In genomic region chr7:45491264-45491663, GRCm38 (mm10) we compare ENCODE assay signal across 12 mouse cellular contexts. TPM values are rescaled to one million over a fixed set of nuclear protein-coding genes. Genes with fewer than 3 reads are reported as not detected.
A peak's percentile ranks its signal among the peaks of the same experiment; 100 is the strongest.
DNase-seq lines count a peak whose midpoint lies in the region; ATAC-seq and TF ChIP-seq lines count a peak whose summit lies in the region.
"Had no signal": no experiment of that assay in that cellular context is flagged by ENCODE, and none has a peak within 500 bp of the region (broad histone marks: within the 10 kb centered on the region; RNA-seq: fewer than 3 reads in every experiment).

No protein-coding gene starts in this region.

- no peaks in the 10 kb centered on the region for H3K9me3 ChIP-seq in MEL (replicated peaks; ENCODE audit: insufficient read depth, low read length)
- no peaks in the 10 kb centered on the region for H3K9me3 ChIP-seq in intestine, embryonic 16.5 days (ENCODE audit: control insufficient read depth, low read length)
- no peaks in the 10 kb centered on the region for H3K9me3 ChIP-seq in liver, embryonic 16.5 days (replicated peaks; ENCODE audit: control insufficient read depth, low read length)

- WGBS in heart, adult 2 months: 15% methylated on average over 3 of the region's 3 CpGs
- WGBS in intestine, embryonic 16.5 days: 20% methylated on average over 3 of the region's 3 CpGs
- WGBS in liver, embryonic 16.5 days (ENCODE audit: insufficient replicate concordance): 12% methylated on average over 3 of the region's 3 CpGs

- intact Hi-C loops in heart, adult 2 months (cut with DNase I): no loop called here
- intact Hi-C loops in heart, postnatal 36 days (cut with DNase I): no loop called here

- peaks cover 4% of the 10 kb centered on the region for H3K4me1 ChIP-seq in heart, adult 2 months (ENCODE audit: control insufficient read depth, insufficient read depth, low read length)
- peaks cover 8 to 28% of the 10 kb centered on the region in 2 experiments for H3K4me1 ChIP-seq in MEL (ENCODE audit: control insufficient read depth in 1 of 2, insufficient read depth in 2 of 2, low read length in 2 of 2)
- peaks cover 22% of the 10 kb centered on the region for H3K4me1 ChIP-seq in intestine, embryonic 16.5 days (ENCODE audit: control insufficient read depth, insufficient read depth, low read length)
- peaks cover 44% of the 10 kb centered on the region for H3K4me1 ChIP-seq in liver, embryonic 16.5 days (ENCODE audit: control insufficient read depth, low read depth, low read length)

- no peaks in the 10 kb centered on the region for H3K27me3 ChIP-seq in heart, adult 2 months (ENCODE audit: control insufficient read depth, insufficient read depth, low read length)
- H3K27me3 ChIP-seq in MEL (ENCODE audit: control insufficient read depth in 1 of 2, insufficient read depth in 2 of 2, low read length in 2 of 2): no peaks in the 10 kb centered on the region
- no peaks in the 10 kb centered on the region for H3K27me3 ChIP-seq in intestine, embryonic 16.5 days (replicated peaks; ENCODE audit: control insufficient read depth, insufficient read depth, low read length)
- H3K27me3 ChIP-seq in liver, embryonic 16.5 days (ENCODE audit: control insufficient read depth, insufficient read depth, low read depth, low read length): no peaks in the 10 kb centered on the region
- H3K27me3 ChIP-seq: CH12.LX had no signal

- TF ChIP-seq CTCF in heart, adult 2 months (IDR thresholded peaks at IDR 0.05): no peak
- TF ChIP-seq CTCF in MEL (IDR thresholded peaks at IDR 0.05 in 2 of 3, conservative IDR thresholded peaks at IDR 0.05 in 1 of 3; ENCODE audit: control insufficient read depth in 1 of 3, insufficient read depth in 1 of 3, low read depth in 2 of 3, low read length in 3 of 3, poor library complexity in 1 of 3, severe bottlenecking in 1 of 3): no peak

- no peaks in the 10 kb centered on the region for H3K36me3 ChIP-seq in heart, adult 2 months (ENCODE audit: control insufficient read depth, insufficient read depth, low read length)
- H3K36me3 ChIP-seq in MEL (ENCODE audit: control insufficient read depth in 1 of 2, insufficient read depth in 2 of 2, low read length in 2 of 2): peaks cover 0 to 25% of the 10 kb centered on the region in 2 experiments; a peak in 3 of 4 replicates
- peaks cover 13% of the 10 kb centered on the region for H3K36me3 ChIP-seq in intestine, embryonic 16.5 days (ENCODE audit: control insufficient read depth, insufficient read depth, low read length)
- H3K36me3 ChIP-seq in liver, embryonic 16.5 days (ENCODE audit: control insufficient read depth, insufficient read depth): peaks cover 33% of the 10 kb centered on the region

- H3K4me2 ChIP-seq in intestine, embryonic 16.5 days (ENCODE audit: low read depth, low read length): no peak overlapping the region
- H3K4me2 ChIP-seq in liver, embryonic 16.5 days (ENCODE audit: low read depth, low read length): peak overlapping the region; percentile 35; the same call in 1 of the 2 replicates

- no peak overlapping the region for H3K4me3 ChIP-seq in heart, adult 2 months
- peak overlapping the region in 1 of 2 experiments; percentile 13; a peak in 1 of 4 replicates for H3K4me3 ChIP-seq in MEL (ENCODE audit: control insufficient read depth in 1 of 2, insufficient read depth in 1 of 2, low read depth in 2 of 2, low read length in 2 of 2)
- no peak overlapping the region for H3K4me3 ChIP-seq in intestine, embryonic 16.5 days (ENCODE audit: low read length)
- no peak overlapping the region for H3K4me3 ChIP-seq in liver, embryonic 16.5 days (ENCODE audit: low read depth, low read length)

- 0 out of 2 replicates have a peak, but pooled peaks have one; percentile 8 for TF ChIP-seq POLR2A in heart, adult 2 months (IDR thresholded peaks at IDR 0.05; ENCODE audit: insufficient read depth, low read depth, low read length)
- TF ChIP-seq POLR2A in MEL (IDR thresholded peaks at IDR 0.05; ENCODE audit: control insufficient read depth in 1 of 2, insufficient read depth in 1 of 2, low read depth in 1 of 2, low read length in 2 of 2, poor library complexity in 1 of 2): no peak

- H3K9ac ChIP-seq in heart, adult 2 months (ENCODE audit: low read depth, low read length): no peak overlapping the region
- H3K9ac ChIP-seq in MEL (ENCODE audit: control insufficient read depth, low read depth, low read length, poor library complexity, severe bottlenecking): no peak overlapping the region
- H3K9ac ChIP-seq in intestine, embryonic 16.5 days (ENCODE audit: low read depth, low read length): peak overlapping the region; percentile 25; the same call in 1 of the 2 replicates
- H3K9ac ChIP-seq in liver, embryonic 16.5 days (ENCODE audit: low read depth, low read length): no peak overlapping the region

- H3K79me2 ChIP-seq in heart, adult 2 months (replicated peaks; ENCODE audit: control insufficient read depth, insufficient read depth, low read length): no peaks in the 10 kb centered on the region
- no peaks in the 10 kb centered on the region for H3K79me2 ChIP-seq in MEL (ENCODE audit: control insufficient read depth, insufficient read depth, low read length, poor library complexity)

- H3K27ac ChIP-seq in heart, adult 2 months: peak overlapping the region; percentile 41; the same call in 1 of the 2 replicates
- H3K27ac ChIP-seq in MEL (ENCODE audit: control insufficient read depth, low read depth, low read length): no peak overlapping the region
- H3K27ac ChIP-seq in intestine, embryonic 16.5 days (ENCODE audit: low read length): no peak overlapping the region
- peak overlapping the region; percentile 69 for H3K27ac ChIP-seq in liver, embryonic 16.5 days (ENCODE audit: low read length)
- H3K27ac ChIP-seq: macrophage had no signal

- no peak for TF ChIP-seq RAD21 in MEL (IDR thresholded peaks at IDR 0.05; ENCODE audit: low read depth, low read length)

- no peak for TF ChIP-seq EP300 in heart, adult 2 months (IDR thresholded peaks at IDR 0.05; ENCODE audit: insufficient read depth, low read depth, low read length)
- TF ChIP-seq EP300 in MEL (IDR thresholded peaks at IDR 0.05; ENCODE audit: low read depth in 1 of 2, low read length in 2 of 2): no peak

- peak; percentile 66 for ATAC-seq in intestine, embryonic 16.5 days
- peak; percentile 73 for ATAC-seq in liver, embryonic 16.5 days (ENCODE audit: low read depth)
- no peak for ATAC-seq in granulocyte monocyte progenitor cell, adult 5-6 weeks (replicated peaks; ENCODE audit: poor library complexity, severe bottlenecking)

- no peak for DNase-seq in heart, adult 2 months
- DNase-seq in heart, postnatal 36 days: no peak
- peak; percentile 59 for DNase-seq in MEL (ENCODE audit: low read depth, low spot score)
- no peak for DNase-seq in thymus, adult 18-20 months
- no peak for DNase-seq in layer of hippocampus, adult 9-11 months
- DNase-seq: cerebellum, adult 2 months; heart, adult 11 months had no signal

RNA-seq across cellular contexts. Expression of gene Dhdh, which starts 2.7 kb away (rescaled TPM):
- 1 to 10 TPM; 8.2 to 8.9 TPM for total RNA-seq in heart, adult 2 months (2021)
- polyA plus RNA-seq in heart, adult 2 months (2012; rRNA removed): 6.4 and 10.1 TPM in 2 replicates
- total RNA-seq in heart, postnatal 36 days (2021): 1 to 10 TPM; 7.6 to 7.7 TPM
- 0.08 and 0.10 TPM in 2 replicates for total RNA-seq in MEL (2012; rRNA removed)
- polyA plus RNA-seq in MEL (2012; ENCODE audit: insufficient read depth in 1 of 2, insufficient read length in 2 of 2, low read depth in 1 of 2, low replicate concordance in 2 of 2, missing spikeins in 1 of 2): 1 to 10 TPM in 1 of 2 experiments, not detected in 1; 1.6 TPM
- polyA plus RNA-seq in intestine, embryonic 16.5 days (2015; fragmentation: Nextera tagmentation; extraction: Ambion mirVana): 1.9 and 2.2 TPM in 2 replicates
- polyA plus RNA-seq in liver, embryonic 16.5 days (2015; fragmentation: Nextera tagmentation; extraction: Ambion mirVana): 2.5 and 3.3 TPM in 2 replicates
- 29.3 and 31.1 TPM in 2 replicates for total RNA-seq in granulocyte monocyte progenitor cell, adult 5-6 weeks (2014; fragmentation: Nextera tagmentation)
- total RNA-seq in granulocyte monocyte progenitor cell, adult 5-6 weeks (2017): 18.4 and 20.2 TPM in 2 replicates

RNA-seq across cellular contexts. Expression of gene Gm45808, which starts 4.7 kb away (rescaled TPM):
- 1 to 10 TPM; 4.8 to 8.1 TPM for total RNA-seq in heart, adult 2 months (2021)
- 1.6 and 2.5 TPM in 2 replicates for polyA plus RNA-seq in heart, adult 2 months (2012; rRNA removed)
- 1 to 10 TPM; 5.4 to 5.8 TPM for total RNA-seq in heart, postnatal 36 days (2021)
- not detected in 2 replicates for total RNA-seq in MEL (2012; rRNA removed)
- polyA plus RNA-seq in MEL (2012; ENCODE audit: insufficient read depth in 1 of 2, insufficient read length in 2 of 2, low read depth in 1 of 2, low replicate concordance in 2 of 2, missing spikeins in 1 of 2): not detected
- polyA plus RNA-seq in intestine, embryonic 16.5 days (2015; fragmentation: Nextera tagmentation; extraction: Ambion mirVana): not detected in 2 replicates
- polyA plus RNA-seq in liver, embryonic 16.5 days (2015; fragmentation: Nextera tagmentation; extraction: Ambion mirVana): not detected in 2 replicates
- not detected in 2 replicates for total RNA-seq in granulocyte monocyte progenitor cell, adult 5-6 weeks (2014; fragmentation: Nextera tagmentation)
- total RNA-seq in granulocyte monocyte progenitor cell, adult 5-6 weeks (2017): not detected in 2 replicates
- polyA plus RNA-seq: cerebellum, adult 2 months; macrophage had no signal

RNA-seq across cellular contexts. Expression of gene Tulp2, which starts 9.6 kb away (rescaled TPM):
- total RNA-seq in heart, adult 2 months (2021): not detected
- 0.20 and 0.27 TPM in 2 replicates for polyA plus RNA-seq in heart, adult 2 months (2012; rRNA removed)
- under 1 TPM in 1 of 2 experiments, not detected in 1; 0.16 TPM for total RNA-seq in heart, postnatal 36 days (2021)
- total RNA-seq in MEL (2012; rRNA removed): 0.56 and 1.1 TPM in 2 replicates
- polyA plus RNA-seq in MEL (2012; ENCODE audit: insufficient read depth in 1 of 2, insufficient read length in 2 of 2, low read depth in 1 of 2, low replicate concordance in 2 of 2, missing spikeins in 1 of 2): 1 to 10 TPM in 1 of 2 experiments, not detected in 1; 1.2 TPM
- polyA plus RNA-seq in intestine, embryonic 16.5 days (2015; fragmentation: Nextera tagmentation; extraction: Ambion mirVana): 0.78 and 0.93 TPM in 2 replicates
- 0.41 and 0.75 TPM in 2 replicates for polyA plus RNA-seq in liver, embryonic 16.5 days (2015; fragmentation: Nextera tagmentation; extraction: Ambion mirVana)
- total RNA-seq in granulocyte monocyte progenitor cell, adult 5-6 weeks (2014; fragmentation: Nextera tagmentation): not detected in 2 replicates
- total RNA-seq in granulocyte monocyte progenitor cell, adult 5-6 weeks (2017): not detected in 2 replicates
- polyA plus RNA-seq: cerebellum, adult 2 months; macrophage had no signal

RNA-seq across cellular contexts. Expression of gene Nucb1, which starts 18.9 kb away (rescaled TPM):
- total RNA-seq in heart, adult 2 months (2021): 100 to 1,000 TPM; 132 to 152 TPM
- polyA plus RNA-seq in heart, adult 2 months (2012; rRNA removed): 158 and 177 TPM in 2 replicates
- total RNA-seq in heart, postnatal 36 days (2021): 100 to 1,000 TPM; 140 to 148 TPM
- total RNA-seq in MEL (2012; rRNA removed): 196 and 224 TPM in 2 replicates
- polyA plus RNA-seq in MEL (2012; ENCODE audit: insufficient read depth in 1 of 2, insufficient read length in 2 of 2, low read depth in 1 of 2, low replicate concordance in 2 of 2, missing spikeins in 1 of 2): 100 to 1,000 TPM in 1 of 2 experiments, 10 to 100 TPM in 1; 92.3 to 343 TPM
- polyA plus RNA-seq in intestine, embryonic 16.5 days (2015; fragmentation: Nextera tagmentation; extraction: Ambion mirVana): 251 and 266 TPM in 2 replicates
- polyA plus RNA-seq in liver, embryonic 16.5 days (2015; fragmentation: Nextera tagmentation; extraction: Ambion mirVana): 122 and 124 TPM in 2 replicates
- total RNA-seq in granulocyte monocyte progenitor cell, adult 5-6 weeks (2014; fragmentation: Nextera tagmentation): 184 and 207 TPM in 2 replicates
- total RNA-seq in granulocyte monocyte progenitor cell, adult 5-6 weeks (2017): 316 and 398 TPM in 2 replicates

RNA-seq across cellular contexts. Expression of gene Bax, which starts 24.6 kb away (rescaled TPM):
- 10 to 100 TPM; 21.9 to 25.9 TPM for total RNA-seq in heart, adult 2 months (2021)
- polyA plus RNA-seq in heart, adult 2 months (2012; rRNA removed): 46.6 and 47.2 TPM in 2 replicates
- 10 to 100 TPM; 26.9 to 28.5 TPM for total RNA-seq in heart, postnatal 36 days (2021)
- 105 and 130 TPM in 2 replicates for total RNA-seq in MEL (2012; rRNA removed)
- polyA plus RNA-seq in MEL (2012; ENCODE audit: insufficient read depth in 1 of 2, insufficient read length in 2 of 2, low read depth in 1 of 2, low replicate concordance in 2 of 2, missing spikeins in 1 of 2): 100 to 1,000 TPM; 205 to 778 TPM
- polyA plus RNA-seq in intestine, embryonic 16.5 days (2015; fragmentation: Nextera tagmentation; extraction: Ambion mirVana): 178 and 185 TPM in 2 replicates
- polyA plus RNA-seq in liver, embryonic 16.5 days (2015; fragmentation: Nextera tagmentation; extraction: Ambion mirVana): 63.3 and 63.4 TPM in 2 replicates
- 39.3 and 51.9 TPM in 2 replicates for total RNA-seq in granulocyte monocyte progenitor cell, adult 5-6 weeks (2014; fragmentation: Nextera tagmentation)
- 28.7 and 34.2 TPM in 2 replicates for total RNA-seq in granulocyte monocyte progenitor cell, adult 5-6 weeks (2017)

Comparison
In these comparisons a context has a peak if more than half of its experiments do, and no peak if none do; other contexts are left out.
1. H3K27ac ChIP-seq: peak in heart, adult 2 months (single experiment) and liver, embryonic 16.5 days (single experiment); none in MEL (single experiment) and intestine, embryonic 16.5 days (single experiment).